Mouse (Mus musculus) midbrain, embryonic 16.5 days (tissue): ENCODE measurements around the gene Olfr699. TPM values are rescaled to one million over a fixed set of nuclear protein-coding genes. Genes with fewer than 3 reads are reported as not detected.
"Not testable (repeated sequence)": the region's sequence is repeated elsewhere in the genome, so short reads cannot be mapped to it uniquely, and the experiment has no call there.

Experiments used
- ATAC-seq: fragments of 200-750 bp; cut with Nextera tagmentation; 2 replicates; pipeline ENCODE4 v1.8.0; 2017; ENCODE audit warnings: moderate TSS enrichment
- H3K27ac ChIP-seq: fragments of 300-500 bp; sonication (generic); 2 replicates; pipeline ENCODE4 v1.5.1; 2014; ENCODE audit warnings: mild to moderate bottlenecking, low read length, mixed read lengths
- H3K27me3 ChIP-seq: fragments of 300-500 bp; sonication (generic); 2 replicates; pipeline ENCODE4 v1.6.1; 2014; ENCODE audit warnings: low read depth, low read length, mixed read lengths; ENCODE audit not compliant: control insufficient read depth, insufficient read depth
- H3K36me3 ChIP-seq: fragments of 300-500 bp; sonication (generic); 2 replicates; pipeline ENCODE4 v1.6.1; 2014; ENCODE audit warnings: mild to moderate bottlenecking, low read length, moderate library complexity, mixed read lengths; ENCODE audit not compliant: control insufficient read depth, insufficient read depth
- H3K4me1 ChIP-seq: fragments of 300-500 bp; sonication (generic); 2 replicates; pipeline ENCODE4 v1.6.1; 2014; ENCODE audit warnings: mild to moderate bottlenecking, low read length, mixed read lengths; ENCODE audit not compliant: control insufficient read depth, insufficient read depth
- H3K4me2 ChIP-seq: fragments of 300-500 bp; sonication (generic); 2 replicates; pipeline ENCODE4 v1.6.1; 2014; ENCODE audit warnings: mild to moderate bottlenecking, low read length, mixed read lengths
- H3K4me3 ChIP-seq: fragments of 300-500 bp; sonication (generic); 2 replicates; pipeline ENCODE4 v1.5.1; 2014; ENCODE audit warnings: low read depth, mild to moderate bottlenecking, low read length, moderate library complexity, mixed read lengths
- H3K9ac ChIP-seq: fragments of 300-500 bp; sonication (generic); 2 replicates; pipeline ENCODE4 v1.6.1; 2014; ENCODE audit warnings: low read depth, low read length, mixed read lengths
- H3K9me3 ChIP-seq: fragments of 300-500 bp; sonication (generic); replicated peaks from 2 replicates; pipeline ENCODE4 v1.6.1; 2014; ENCODE audit warnings: mild to moderate bottlenecking, low read length, mixed read lengths; ENCODE audit not compliant: control insufficient read depth, poor library complexity, severe bottlenecking
- WGBS: fragments of 180-500 bp; shearing (Covaris S2); extraction: QIAGEN DNeasy Blood & Tissue Kit; methylation state at CpG from one replicate; pipeline ENCODE4 v1.1.7; 2014; 5-methylcytosine and 5-hydroxymethylcytosine counted together
- polyA plus RNA-seq: library from polyadenylated mRNA; unstranded; fragments of >200 nt; fragmentation: Nextera tagmentation; extraction: Ambion mirVana; gene quantifications from 2 replicates; pipeline ENCODE4 v1.2.1, GENCODE M21; 2015

The Olfr699 gene
- polyA plus RNA-seq, result not detected in 2 replicates

GRCm38 (mm10) chr7:106793098-106793497 is at the start of gene Olfr699:
TSS of gene Olfr699 (minus strand) at chr7:106793198.
- Histone ChIP-seq H3K27ac (no peak within 1 kb of the TSS), H3K4me1 (no peaks in the 10 kb centered on the region), H3K9ac (no peak within 1 kb of the TSS), H3K9me3 (no peaks in the 10 kb centered on the region), H3K4me3 (no peak within 1 kb of the TSS), H3K27me3 (no peaks in the 10 kb centered on the region), H3K4me2 (no peak within 1 kb of the TSS), H3K36me3 (no peaks in the 10 kb centered on the region)
- 91% methylated on average over 1 of the region's 1 CpGs for WGBS
- ATAC-seq, result no peak

- H3K27me3 ChIP-seq, result no peaks in the 10 kb centered on the region
- H3K27ac ChIP-seq, result no peak within 1 kb of the TSS
- no peaks in the 10 kb centered on the region for H3K9me3 ChIP-seq
- H3K4me3 ChIP-seq, result no peak within 1 kb of the TSS
- no peaks in the 10 kb centered on the region for H3K4me1 ChIP-seq
- H3K9ac ChIP-seq, result no peak within 1 kb of the TSS
- ATAC-seq, result no peak
- no peak within 1 kb of the TSS for H3K4me2 ChIP-seq
- H3K36me3 ChIP-seq, result no peaks in the 10 kb centered on the region
These were observed 40.8 kb upstream of the Olfr699 start, which contains the start of gene Olfr702 for GRCm38 (mm10) chr7:106833793-106834192. TSS of gene Olfr702 (minus strand) at chr7:106833893.

DNA sequence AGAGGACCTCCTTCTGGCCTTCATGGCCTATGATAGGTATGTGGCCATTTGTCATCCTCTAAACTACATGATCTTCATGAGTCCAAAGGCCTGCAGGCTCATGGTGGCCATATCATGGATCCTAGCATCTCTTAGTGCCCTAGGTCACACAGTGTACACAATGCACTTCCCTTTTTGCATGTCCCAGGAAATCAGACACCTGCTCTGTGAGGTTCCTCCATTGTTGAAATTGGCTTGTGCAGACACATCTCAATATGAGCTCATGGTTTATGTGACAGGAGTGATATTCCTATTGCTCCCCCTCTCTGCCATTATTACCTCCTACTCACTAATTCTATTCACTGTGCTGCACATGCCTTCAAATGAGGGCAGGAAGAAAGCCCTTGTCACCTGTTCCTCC is 25.4 kb upstream of the Olfr699 start:
- no peak for ATAC-seq
- no peaks in the 10 kb centered on the region for H3K9me3 ChIP-seq
- H3K4me1 ChIP-seq, result no peaks in the 10 kb centered on the region
- H3K36me3 ChIP-seq, result no peaks in the 10 kb centered on the region
- no peaks in the 10 kb centered on the region for H3K27me3 ChIP-seq
- H3K4me2 ChIP-seq, result no peak overlapping the region
- no peak overlapping the region for H3K9ac ChIP-seq
- H3K4me3 ChIP-seq, result no peak overlapping the region
- no peak overlapping the region for H3K27ac ChIP-seq

DNA sequence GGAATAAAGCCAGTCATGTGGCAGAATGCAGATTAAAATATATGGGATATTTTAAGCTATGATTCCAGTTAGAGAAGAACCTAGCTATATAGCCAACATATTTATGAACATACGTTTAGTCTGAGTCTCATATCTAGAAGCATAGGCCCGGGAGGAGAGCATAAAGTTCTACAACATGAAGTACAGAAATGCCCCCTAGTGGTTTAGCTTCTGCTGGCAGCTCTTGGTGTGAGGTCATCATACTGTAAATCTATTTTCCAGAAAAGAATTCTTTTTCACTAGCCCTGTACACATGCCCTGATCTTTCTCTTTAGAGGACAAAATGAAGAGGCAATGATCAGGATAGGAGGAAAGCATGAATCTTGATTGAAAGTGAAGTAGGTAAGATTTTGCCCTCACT is 22.8 kb upstream of the Olfr699 start:
- Histone ChIP-seq H3K4me3 (no peak overlapping the region), H3K27me3 (no peaks in the 10 kb centered on the region), H3K4me2 (no peak overlapping the region), H3K36me3 (no peaks in the 10 kb centered on the region), H3K9ac (no peak overlapping the region), H3K4me1 (no peaks in the 10 kb centered on the region), H3K9me3 (no peaks in the 10 kb centered on the region), H3K27ac (no peak overlapping the region)
- no peak for ATAC-seq
- WGBS, result 64% methylated on average over 2 of the region's 2 CpGs

DNA sequence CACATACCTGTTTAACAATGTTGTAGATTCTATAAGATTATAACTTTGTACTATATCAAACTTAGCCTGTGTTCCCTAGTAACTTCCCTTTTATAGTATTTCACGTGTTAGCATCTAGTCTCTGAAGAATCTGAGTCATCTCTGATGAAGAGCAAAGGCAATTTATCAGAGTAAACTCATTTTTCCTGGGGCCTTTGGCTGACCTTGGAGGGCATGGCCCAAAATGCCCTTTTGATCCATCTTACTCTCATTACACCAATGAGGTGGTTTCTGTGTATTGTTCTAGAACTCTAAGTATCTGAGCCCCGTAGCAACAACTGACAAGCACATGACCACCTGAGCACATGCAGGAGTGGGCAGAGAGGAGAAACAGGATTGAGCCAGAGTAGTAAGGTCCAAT is 20.8 kb upstream of the Olfr699 start, which contains the start of gene Olfr701:
Gene Olfr701 (plus strand): TSS at position 301 of the 400 bp plus-strand sequence.
- Histone ChIP-seq H3K4me3 (no peak within 1 kb of the TSS), H3K27ac (no peak within 1 kb of the TSS), H3K4me2 (no peak within 1 kb of the TSS), H3K9me3 (no peaks in the 10 kb centered on the region), H3K9ac (no peak within 1 kb of the TSS), H3K4me1 (no peaks in the 10 kb centered on the region), H3K27me3 (no peaks in the 10 kb centered on the region), H3K36me3 (no peaks in the 10 kb centered on the region)
- ATAC-seq, result no peak
- WGBS, result 74% methylated on average over 2 of the region's 2 CpGs

DNA sequence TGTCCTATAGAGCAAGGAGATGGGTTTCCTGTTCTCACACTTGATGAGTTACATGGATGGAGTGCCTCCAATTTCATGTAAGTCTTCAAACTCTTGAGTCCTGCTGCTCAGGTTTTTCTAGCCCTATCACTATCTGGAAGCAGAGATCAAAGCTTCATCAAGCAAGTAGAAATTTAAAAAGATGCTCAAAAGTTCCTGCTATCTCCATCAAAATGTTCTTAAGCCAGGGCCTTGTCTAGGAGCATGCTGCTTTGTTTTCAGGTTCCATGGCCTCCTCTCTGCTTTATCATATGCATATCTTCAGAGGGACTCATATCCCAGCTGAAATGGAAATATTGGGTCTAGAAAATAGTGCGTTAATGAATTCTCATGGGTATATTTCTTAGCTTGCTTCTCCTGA is 15.7 kb upstream of the Olfr699 start, which contains the start of gene Olfr700:
Gene Olfr700 (minus strand): TSS at position 101 of the 400 bp plus-strand sequence.
- WGBS, result 88% methylated on average over 1 of the region's 1 CpGs
- H3K27ac ChIP-seq, result no peak within 1 kb of the TSS

GRCm38 (mm10) chr7:106788330-106788729 is 4.7 kb downstream of the Olfr699 start:
- Histone ChIP-seq H3K27me3 (no peaks in the 10 kb centered on the region), H3K4me3 (no peak overlapping the region), H3K36me3 (no peaks in the 10 kb centered on the region), H3K9me3 (no peaks in the 10 kb centered on the region), H3K9ac (no peak overlapping the region), H3K4me1 (no peaks in the 10 kb centered on the region), H3K4me2 (no peak overlapping the region), H3K27ac (no peak overlapping the region)
- no peak for ATAC-seq

More for the DNA sequence above, 15.7 kb upstream of the Olfr699 start, which contains the start of gene Olfr700:
- Histone ChIP-seq H3K4me2 (no peak within 1 kb of the TSS), H3K27me3 (no peaks in the 10 kb centered on the region), H3K36me3 (no peaks in the 10 kb centered on the region), H3K4me1 (no peaks in the 10 kb centered on the region), H3K4me3 (no peak within 1 kb of the TSS), H3K9ac (no peak within 1 kb of the TSS), H3K9me3 (no peaks in the 10 kb centered on the region)
- ATAC-seq, result no peak

DNA sequence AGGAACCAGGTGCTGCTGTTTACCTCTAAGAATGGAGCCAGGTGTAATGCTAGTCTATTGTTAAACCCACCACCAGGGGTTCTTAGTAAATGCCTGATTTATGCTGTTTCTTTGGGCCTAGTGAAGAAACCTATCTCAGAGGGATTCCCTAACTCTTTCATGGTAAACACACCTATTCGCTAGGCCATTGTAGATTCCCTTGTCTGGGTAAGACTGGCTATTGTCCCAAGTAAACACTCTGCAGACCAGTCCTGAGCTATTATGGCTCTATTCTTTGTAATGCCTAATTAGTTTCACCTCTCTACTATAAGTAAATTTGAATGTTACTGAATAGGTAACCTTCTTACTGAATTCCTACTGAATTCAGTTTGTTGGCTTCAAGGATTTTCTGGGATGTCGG is 32.0 kb downstream of the Olfr699 start:
- WGBS, result 93% methylated on average over 2 of the region's 2 CpGs
- not testable (repeated sequence) for H3K36me3 ChIP-seq, ATAC-seq, H3K4me2 ChIP-seq, H3K27me3 ChIP-seq, H3K9ac ChIP-seq, H3K9me3 ChIP-seq, H3K4me3 ChIP-seq, H3K4me1 ChIP-seq, H3K27ac ChIP-seq

DNA sequence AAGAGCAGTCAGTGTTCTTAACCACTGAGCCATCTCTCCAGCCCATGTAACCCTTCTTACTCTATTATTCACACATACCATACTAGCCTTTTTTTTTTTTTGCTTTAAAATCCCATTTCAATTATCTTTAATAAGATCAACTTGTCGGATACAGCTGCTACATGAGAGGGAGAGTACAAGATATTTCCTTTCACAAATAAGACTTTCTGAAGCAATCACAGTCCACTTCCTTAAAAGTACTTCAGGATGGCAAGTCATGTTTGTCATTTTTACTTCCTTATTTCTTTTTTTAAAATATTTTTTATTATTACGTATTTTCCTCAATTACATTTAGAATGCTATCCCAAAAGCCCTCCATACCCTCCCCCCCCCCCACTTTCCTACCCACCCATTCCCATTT is 34.2 kb downstream of the Olfr699 start:
- Histone ChIP-seq H3K9me3 (peaks cover 2% of the 10 kb centered on the region; the same call in 1 of the 2 replicates), H3K4me3 (no peak overlapping the region), H3K36me3 (no peaks in the 10 kb centered on the region), H3K4me2 (no peak overlapping the region), H3K27me3 (no peaks in the 10 kb centered on the region), H3K9ac (no peak overlapping the region), H3K27ac (no peak overlapping the region), H3K4me1 (no peaks in the 10 kb centered on the region)
- 89% methylated on average over 2 of the region's 2 CpGs for WGBS
- ATAC-seq, result no peak
